Mouse (Mus musculus) heart, adult 18-20 months (tissue): ENCODE measurements around the gene Ttc24. TPM values are rescaled to one million over a fixed set of nuclear protein-coding genes. Genes with fewer than 3 reads are reported as not detected.

Experiments used
- DNase-seq, 2 experiments: peaks; one replicate each; pipeline ENCODE4 v3.0.0; 2021 to 2022; ENCODE audit warnings: mixed read lengths in 1 of 2
- total RNA-seq, 2 experiments: library from RNA; stranded (reverse); gene quantifications; 2 replicates each; pipeline ENCODE4 v1.2.3; 2021

Gene Ttc24
- total RNA-seq, 2 experiments from 2014 or later = not detected

DNA sequence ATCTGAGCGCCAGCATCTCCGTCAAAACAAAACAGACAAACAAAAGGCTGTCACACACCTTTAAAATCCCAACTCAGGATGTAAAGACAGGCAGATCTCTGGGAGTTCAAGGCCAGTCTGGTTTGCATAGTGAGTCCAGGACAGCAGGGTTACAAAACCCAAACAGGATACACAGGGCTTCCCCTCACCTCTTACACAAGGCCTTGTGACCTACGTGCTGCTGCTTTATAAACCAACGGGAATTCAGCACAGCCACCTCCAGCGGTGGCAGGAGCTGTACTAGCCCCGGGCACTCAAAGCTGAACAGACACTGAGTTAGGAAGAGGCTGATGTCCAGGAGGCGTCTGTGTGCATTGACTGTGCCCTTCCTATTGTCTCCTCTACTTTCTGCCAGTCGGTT is 663 bp downstream of the Ttc24 start:
- DNase-seq = no peak

DNA sequence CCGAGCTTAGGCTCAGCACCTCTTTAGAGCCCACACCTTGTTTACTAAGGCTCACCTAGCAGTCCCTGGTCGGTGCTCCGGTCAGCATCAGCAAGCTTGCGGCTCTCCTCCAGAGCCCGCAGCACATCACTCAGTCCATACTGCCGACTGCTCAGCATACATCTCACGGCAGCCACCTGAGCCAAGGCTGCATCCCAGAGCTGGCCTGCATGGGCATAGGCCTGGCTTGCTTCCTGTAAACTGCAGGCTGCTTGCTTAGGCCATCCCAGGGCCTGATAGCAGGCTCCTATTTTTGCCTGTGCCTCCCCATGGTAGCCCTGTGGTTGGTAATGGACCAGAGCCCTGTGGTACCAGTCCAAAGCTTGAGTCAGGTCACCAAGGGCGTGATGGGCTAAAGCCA is 3.3 kb downstream of the Ttc24 start:
- no peak for DNase-seq

GRCm38 (mm10) chr3:88074351-88074750 is 3.8 kb downstream of the Ttc24 start:
- DNase-seq = no peak

GRCm38 (mm10) chr3:88073631-88074030 is 4.5 kb downstream of the Ttc24 start:
- no peak for DNase-seq

GRCm38 (mm10) chr3:88071783-88072182 is 6.3 kb downstream of the Ttc24 start:
- DNase-seq = peak; percentile 80 to 95

- no peak for DNase-seq
These were observed 9.7 kb downstream of the Ttc24 start for GRCm38 (mm10) chr3:88068386-88068785.

DNA sequence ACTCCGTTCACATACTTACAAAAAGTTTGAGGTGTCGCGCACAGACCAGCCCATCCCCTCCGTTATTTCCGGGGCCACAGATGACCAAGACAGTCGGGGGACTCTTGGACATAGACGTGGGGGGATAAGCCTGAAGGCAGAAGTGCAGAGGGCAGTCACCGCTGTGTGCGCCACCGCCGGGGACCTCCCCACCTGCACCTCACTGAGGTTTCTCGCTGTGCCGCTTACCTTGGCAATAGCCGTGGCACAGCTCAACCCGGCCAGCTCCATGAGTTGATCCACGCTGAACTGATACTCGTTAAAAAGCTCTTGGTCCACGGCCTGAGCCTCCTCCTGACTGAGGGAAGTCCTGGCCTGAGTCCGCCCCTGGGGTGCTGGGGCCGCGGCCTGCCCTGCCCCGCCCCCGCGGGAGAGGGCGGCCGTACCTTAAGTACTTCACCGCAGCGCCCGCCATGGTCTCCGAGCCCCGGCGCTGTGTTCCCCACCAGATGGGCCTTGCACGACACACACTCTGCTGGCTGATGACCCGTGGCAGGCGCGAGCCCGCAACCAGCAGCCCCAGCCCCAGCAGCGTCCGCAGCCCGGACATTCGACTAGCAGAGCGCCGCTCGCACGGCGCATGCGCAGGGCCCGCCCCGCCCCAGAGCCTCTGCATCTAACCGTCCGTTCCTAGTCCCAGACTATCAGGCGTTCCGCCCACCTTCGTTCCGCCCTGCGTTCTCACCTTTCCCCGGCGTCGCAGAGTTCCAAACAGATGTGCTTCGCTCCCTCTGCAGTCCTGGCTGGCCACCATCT is 20.0 kb downstream of the Ttc24 start, which contains the start of gene Naxe:
Gene Naxe (minus strand): TSS at position 594 of the 795 bp plus-strand sequence.
- peak; percentile 88 for DNase-seq

GRCm38 (mm10) chr3:88057030-88057429 is 21.1 kb downstream of the Ttc24 start:
- DNase-seq = no peak

DNA sequence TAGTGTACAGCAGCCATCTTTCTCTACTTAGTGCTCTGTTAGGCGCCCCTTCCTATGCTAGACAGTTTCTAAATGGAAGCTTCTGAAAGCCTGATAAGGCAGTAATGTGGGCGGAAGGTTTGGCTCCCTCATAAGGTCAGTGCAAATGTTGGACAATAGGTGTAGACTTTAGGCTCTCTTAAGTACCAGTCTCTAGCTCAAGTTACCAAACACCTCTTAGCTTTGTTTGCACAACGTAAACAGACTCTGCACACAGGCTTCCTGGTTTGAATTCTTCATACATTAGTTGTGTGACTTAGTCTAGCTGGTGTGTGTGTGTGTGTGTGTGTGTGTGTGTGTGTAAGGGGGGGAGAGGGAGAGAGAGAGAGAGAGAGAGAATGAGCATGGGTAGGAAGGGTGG is 28.6 kb downstream of the Ttc24 start:
- DNase-seq = no peak

DNA sequence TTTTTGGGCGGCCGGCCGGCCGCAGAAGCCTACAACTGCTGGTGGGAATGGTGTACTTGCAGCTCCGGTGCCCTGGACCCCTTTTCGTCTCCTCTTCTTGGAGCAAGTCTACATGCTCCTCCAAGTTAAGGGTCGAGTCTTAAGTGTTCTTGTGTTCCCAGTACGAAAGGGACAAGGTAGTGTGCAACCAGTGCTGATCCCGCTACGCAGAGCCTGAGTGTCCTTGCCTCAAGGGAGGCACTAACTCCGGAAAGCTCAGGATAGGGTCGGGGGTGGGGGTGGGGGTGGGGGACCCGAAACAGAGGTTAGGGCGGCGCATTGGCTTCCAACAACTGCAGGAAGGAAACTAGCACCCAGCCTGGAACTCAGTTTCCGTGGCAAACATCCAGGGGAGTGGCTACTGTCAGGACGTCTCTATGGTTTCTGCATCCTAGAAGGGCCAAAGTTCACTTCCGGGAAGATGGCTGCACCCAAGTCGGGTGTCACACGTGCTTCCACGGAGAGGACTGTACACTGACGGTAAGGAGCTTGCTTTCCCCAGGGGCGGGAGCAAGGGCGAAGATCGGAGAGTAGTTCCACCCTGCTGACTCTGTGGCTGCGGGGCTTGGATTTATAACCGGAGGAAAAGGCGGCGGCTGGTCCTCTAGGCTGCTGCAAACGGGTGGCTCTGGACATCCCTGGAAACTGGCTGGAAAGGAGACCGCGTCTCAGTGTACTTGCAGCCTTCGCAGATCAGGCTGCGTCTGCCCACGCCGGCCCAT is 35.3 kb downstream of the Ttc24 start, which contains the start of gene Gpatch4:
Gene Gpatch4 (plus strand): TSS at position 448 of the 761 bp plus-strand sequence.
- DNase-seq = peak; percentile 95 to 96

- DNase-seq = no peak
These were observed 42.4 kb downstream of the Ttc24 start for GRCm38 (mm10) chr3:88035561-88036293.

DNA sequence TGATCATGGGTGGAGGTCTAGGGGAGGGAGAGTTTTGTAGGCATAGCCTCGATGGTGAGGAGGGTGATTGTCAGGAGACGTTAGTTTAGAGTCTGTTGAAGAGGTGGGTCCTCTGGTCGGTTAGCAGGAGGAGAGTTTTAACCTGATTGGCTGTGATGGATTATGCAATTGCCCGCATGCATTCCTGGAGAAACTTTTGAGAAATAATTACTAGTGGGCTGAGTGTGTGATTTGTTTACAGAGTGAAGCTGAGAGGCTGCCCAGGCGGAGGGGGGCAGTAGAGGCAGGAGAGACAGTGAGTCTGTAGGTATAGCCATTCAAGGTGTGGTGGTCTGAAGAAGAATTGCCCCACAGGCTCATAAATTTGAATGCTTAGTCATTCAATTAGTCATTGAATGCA is 44.6 kb downstream of the Ttc24 start:
- no peak for DNase-seq

DNA sequence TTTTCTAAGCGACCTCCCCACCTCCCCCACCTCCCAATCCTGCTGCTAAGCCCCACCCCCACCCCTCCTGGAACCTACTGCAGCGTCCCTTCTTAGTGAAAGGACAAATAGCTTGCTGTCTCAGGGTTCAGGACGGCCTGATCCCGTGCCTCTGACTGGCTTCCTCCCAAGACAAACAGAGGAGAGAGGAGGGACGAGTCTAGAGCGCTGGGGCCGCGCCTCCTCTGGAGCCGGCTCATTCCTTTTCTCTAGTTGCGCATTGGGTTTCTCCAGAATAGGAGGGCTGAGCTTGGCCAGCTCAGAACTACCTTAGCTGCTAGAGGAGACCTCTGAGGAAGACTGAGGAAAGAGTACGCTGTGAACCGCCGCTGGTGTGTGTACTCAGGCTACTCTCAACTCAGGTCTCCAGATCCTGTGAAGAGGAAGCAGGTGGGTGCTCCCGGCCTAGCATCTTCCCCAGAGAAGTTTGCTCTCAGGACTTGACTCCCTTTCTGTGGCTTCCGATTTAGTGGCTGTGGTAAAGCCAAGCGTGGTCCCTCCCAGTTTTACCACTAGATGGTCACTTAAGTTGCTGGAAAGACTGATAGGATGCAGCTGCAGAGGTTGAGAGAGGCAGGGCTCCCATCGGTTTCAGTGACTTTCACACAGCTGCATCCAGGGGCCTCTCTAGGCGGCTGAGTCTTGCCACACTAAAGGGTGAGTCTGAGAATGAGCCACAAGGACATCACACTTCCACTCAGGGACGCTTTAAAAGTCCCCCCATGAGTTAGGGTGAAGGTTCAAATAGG is 47.3 kb downstream of the Ttc24 start:
- peak; percentile 75 to 81 for DNase-seq

DNA sequence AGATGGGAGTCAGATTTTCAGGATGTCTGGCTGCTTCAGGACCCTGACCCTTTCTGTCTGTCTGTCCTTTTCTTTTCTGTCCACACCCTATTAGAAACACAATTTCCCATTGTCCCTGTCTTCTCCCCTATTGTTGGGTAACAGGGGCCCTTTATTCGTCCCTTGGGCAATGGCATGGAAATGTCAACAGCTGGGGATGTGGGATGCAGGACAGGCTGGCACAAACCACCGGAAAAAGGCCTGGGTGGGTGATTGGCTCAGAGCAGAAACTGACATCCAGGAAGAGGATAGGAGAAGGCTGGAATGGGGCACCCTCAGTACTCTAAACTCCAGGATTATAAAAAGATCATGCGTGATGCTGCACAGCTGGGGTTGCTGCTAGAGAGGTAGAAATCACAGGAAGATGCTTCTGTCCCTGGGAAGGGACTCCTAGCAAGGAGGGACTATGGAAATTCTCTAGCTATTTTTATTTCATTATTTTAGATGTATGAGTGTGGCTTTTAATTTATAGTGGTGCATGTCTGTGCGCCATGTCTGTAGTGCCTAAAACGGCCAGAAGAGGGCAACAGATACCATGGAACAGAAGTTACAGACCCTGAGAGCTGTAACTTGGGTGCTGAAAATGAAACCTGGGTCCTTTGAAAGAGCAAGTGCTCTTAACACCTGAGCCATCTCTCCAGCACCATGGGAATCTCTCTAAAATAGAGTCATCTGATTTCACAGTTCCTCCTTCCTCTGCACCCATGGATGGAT is 50.5 kb downstream of the Ttc24 start, which contains the start of gene Hapln2:
Gene Hapln2 (minus strand): TSS at position 150 of the 753 bp plus-strand sequence.
- DNase-seq = peak in 1 of 2 experiments; percentile 27

- DNase-seq = no peak
These were observed 51.3 kb downstream of the Ttc24 start for GRCm38 (mm10) chr3:88026823-88027222.

- DNase-seq = no peak
These were observed 54.7 kb downstream of the Ttc24 start for GRCm38 (mm10) chr3:88023192-88024074.

DNA sequence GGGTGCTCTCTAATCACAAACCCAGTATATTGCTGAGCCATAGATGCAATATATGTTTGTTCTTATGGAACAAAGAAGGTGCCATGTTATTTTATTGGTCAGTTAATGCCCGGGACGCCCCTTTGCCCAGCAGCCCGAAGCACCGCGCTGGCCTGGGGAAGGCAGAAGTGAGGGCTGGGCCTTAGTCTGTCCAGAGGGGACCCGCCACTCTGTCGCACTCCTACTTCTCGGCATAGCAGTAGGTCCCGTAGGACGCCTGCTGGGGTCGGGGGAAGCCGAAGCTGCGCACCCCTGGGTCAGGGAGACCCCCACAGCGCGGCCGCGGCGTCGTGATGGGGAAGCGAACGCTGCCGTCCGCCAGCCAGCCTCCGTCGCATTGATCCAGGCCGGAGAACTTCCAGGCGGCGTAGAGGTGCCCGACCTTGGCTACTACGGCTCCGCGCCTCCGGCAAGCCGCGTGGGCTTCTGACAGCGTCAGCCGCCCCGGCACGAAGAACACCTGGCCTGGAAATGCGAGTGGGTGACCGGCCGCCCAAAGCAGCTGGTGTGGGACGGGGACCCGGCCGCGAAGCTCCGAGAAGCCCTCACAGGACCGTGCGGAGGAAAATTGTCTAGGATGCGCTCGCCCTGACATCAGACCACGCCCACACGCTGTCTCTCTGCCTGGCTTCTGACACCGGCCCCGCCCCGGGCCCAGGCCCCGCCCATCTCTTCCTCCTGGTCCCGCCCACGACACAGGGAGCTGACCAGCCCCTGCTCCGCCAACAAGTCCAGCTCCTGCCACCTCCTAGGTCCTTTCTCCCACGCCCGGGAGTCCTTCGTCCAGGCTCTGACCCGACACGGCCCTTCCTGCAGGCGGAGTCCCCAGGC is 55.5 kb downstream of the Ttc24 start:
- peak; percentile 94 for DNase-seq
